Mouse (Mus musculus) brown adipose tissue, adult 24 weeks (tissue): Measurements from ENCODE around the gene Tmem54. TPM values are rescaled to one million over a fixed set of nuclear protein-coding genes. Genes with fewer than 3 reads are reported as not detected.

ENCODE experiments used
- H3K27ac ChIP-seq: fragments of 200-500 bp; replicated peaks from 2 replicates; pipeline ENCODE4 v1.5.1; 2012; ENCODE audit warnings: low read depth, mild to moderate bottlenecking, low read length
- H3K4me1 ChIP-seq: fragments of 200-500 bp; 2 replicates; pipeline ENCODE4 v1.6.1; 2012; ENCODE audit warnings: low read length, mixed read lengths; ENCODE audit not compliant: control insufficient read depth, insufficient read depth, insufficient read length
- H3K4me3 ChIP-seq: fragments of 200-500 bp; 2 replicates; pipeline ENCODE4 v1.5.1; 2012; ENCODE audit warnings: low read depth, mild to moderate bottlenecking, low read length, moderate library complexity; ENCODE audit not compliant: insufficient read depth
- polyA plus RNA-seq: library from polyadenylated mRNA; stranded (reverse); fragments of >200 nt; gene quantifications from 2 replicates; pipeline ENCODE4 v1.2.4, GENCODE M21; 2012; ENCODE audit not compliant: missing spikeins, insufficient read depth, insufficient read length

Tmem54 gene
- polyA plus RNA-seq, 1 experiment = not detected

DNA sequence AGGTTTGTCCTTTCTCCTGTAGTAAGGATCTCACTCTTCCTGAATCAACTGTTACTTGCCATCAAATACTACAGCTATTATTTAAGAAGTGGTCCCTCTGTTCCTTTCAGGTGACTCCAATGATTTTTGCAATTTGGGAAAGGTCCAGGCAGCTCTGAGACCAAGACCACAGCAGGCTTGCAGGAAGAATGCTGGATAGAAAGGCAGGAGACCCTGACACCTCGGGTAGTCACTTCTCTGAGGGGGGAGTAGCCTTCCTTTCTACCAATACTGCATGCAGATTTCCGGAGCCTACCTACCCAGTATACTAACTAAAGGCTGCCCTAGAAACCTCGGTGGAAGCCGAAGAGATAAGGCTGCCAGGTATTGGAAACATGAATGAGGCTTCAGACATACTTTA is 40.1 kb downstream of the Tmem54 start:
- H3K4me1 ChIP-seq = peaks cover 11% of the 10 kb centered on the region; the same call in 1 of the 2 replicates
- no peak overlapping the region for H3K27ac ChIP-seq
- no peak overlapping the region for H3K4me3 ChIP-seq

- Histone ChIP-seq H3K4me1 (peaks cover 10% of the 10 kb centered on the region; the same call in 1 of the 2 replicates), H3K4me3 (no peak overlapping the region)
Measured at GRCm38 (mm10) chr4:129145943-129146342, 40.6 kb downstream of the Tmem54 start.

DNA sequence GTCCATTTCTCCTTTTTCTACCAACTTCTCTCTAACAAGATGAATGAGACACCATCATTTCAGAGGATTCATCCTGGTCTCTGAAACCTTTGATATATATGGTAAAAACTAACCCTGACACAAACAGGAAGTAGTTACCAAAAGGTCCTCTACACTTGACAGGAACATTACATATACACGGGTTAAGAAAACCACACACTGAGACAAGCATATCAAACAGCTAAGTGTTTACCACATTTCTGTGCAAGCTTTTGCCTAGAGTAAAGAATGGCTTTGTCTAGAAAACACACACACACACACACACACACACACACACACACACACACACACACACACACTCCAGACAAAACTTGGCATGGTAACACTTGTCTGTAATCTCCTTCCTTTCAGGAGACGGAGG is 41.0 kb downstream of the Tmem54 start:
- no peak overlapping the region for H3K27ac ChIP-seq

More at GRCm38 (mm10) chr4:129145943-129146342, 40.6 kb downstream of the Tmem54 start:
- H3K27ac ChIP-seq = no peak overlapping the region

GRCm38 (mm10) chr4:129147552-129148103 is 42.3 kb downstream of the Tmem54 start:
- H3K27ac ChIP-seq = no peak overlapping the region
- H3K4me3 ChIP-seq = no peak overlapping the region
- H3K4me1 ChIP-seq = peaks cover 8% of the 10 kb centered on the region; the same call in 1 of the 2 replicates

More for the DNA sequence above, 41.0 kb downstream of the Tmem54 start:
- Histone ChIP-seq H3K4me3 (no peak overlapping the region), H3K4me1 (peaks cover 8% of the 10 kb centered on the region; the same call in 1 of the 2 replicates)

DNA sequence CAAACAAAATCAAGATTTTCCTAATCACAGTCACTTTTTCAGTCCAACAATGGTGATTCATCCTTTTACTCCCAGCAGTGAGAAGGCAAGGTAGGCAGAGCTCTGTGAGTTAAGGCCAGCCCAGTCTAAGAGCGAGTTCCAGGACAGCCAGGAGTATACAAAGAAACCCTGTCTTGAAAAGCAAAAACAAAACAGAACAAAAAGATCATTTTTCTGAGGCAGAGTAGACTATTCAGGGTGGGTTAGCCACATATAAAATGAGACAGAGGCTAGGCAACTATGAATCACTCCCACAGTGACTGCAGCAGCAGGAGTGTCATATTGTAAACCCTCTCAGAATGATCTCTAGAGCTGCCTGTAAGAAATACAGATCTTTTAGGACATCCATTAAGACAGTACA is 44.0 kb downstream of the Tmem54 start:
- Histone ChIP-seq H3K4me1 (peaks cover 4% of the 10 kb centered on the region; the same call in 1 of the 2 replicates), H3K4me3 (no peak overlapping the region)

GRCm38 (mm10) chr4:129151276-129151811 is 46.0 kb downstream of the Tmem54 start:
- Histone ChIP-seq H3K27ac (no peak overlapping the region), H3K4me3 (no peak overlapping the region), H3K4me1 (no peaks in the 10 kb centered on the region)

More for the DNA sequence above, 44.0 kb downstream of the Tmem54 start:
- no peak overlapping the region for H3K27ac ChIP-seq

DNA sequence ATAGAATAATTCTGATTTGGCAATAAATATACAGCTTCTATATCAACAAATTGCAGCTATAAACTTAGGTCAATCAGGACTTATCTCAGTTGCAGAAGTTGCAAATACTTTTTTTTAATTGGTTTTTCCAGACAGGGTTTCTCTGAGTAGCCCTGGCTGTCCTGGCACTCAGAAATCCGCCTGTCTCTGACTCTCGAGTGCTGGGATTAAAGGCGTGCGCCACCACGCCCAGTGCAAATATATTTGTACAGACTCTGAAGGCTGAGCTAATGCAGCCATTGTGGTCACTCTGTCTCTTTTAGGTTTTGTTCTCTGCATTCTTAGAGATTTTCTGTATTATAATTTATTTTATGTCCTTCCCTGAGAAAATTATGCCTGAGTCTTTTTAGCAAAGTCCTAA is 52.2 kb downstream of the Tmem54 start:
- H3K4me1 ChIP-seq = no peaks in the 10 kb centered on the region
- H3K4me3 ChIP-seq = no peak overlapping the region
- no peak overlapping the region for H3K27ac ChIP-seq

- Histone ChIP-seq H3K4me3 (no peak overlapping the region), H3K27ac (no peak overlapping the region), H3K4me1 (no peaks in the 10 kb centered on the region)
Measured at GRCm38 (mm10) chr4:129158549-129158948, 53.2 kb downstream of the Tmem54 start.

- Histone ChIP-seq H3K4me1 (no peaks in the 10 kb centered on the region), H3K4me3 (no peak overlapping the region), H3K27ac (no peak overlapping the region)
Measured at GRCm38 (mm10) chr4:129161076-129161475, 55.7 kb downstream of the Tmem54 start.

Other genes with a start within 250 kb of the Tmem54 start
- 0.40 and 0.50 TPM in 2 replicates for gene Trim62, start 222.0 kb upstream of the Tmem54 start, polyA plus RNA-seq
- gene Azin2, start 143.1 kb upstream of the Tmem54 start, polyA plus RNA-seq = 3.8 and 4.8 TPM in 2 replicates
- 311 and 382 TPM in 2 replicates for gene Ak2, start 113.6 kb upstream of the Tmem54 start, polyA plus RNA-seq
- 13.1 and 15.5 TPM in 2 replicates for gene Rnf19b, start 47.3 kb upstream of the Tmem54 start, polyA plus RNA-seq
- not detected in 2 replicates for gene Hpca, start 16.5 kb downstream of the Tmem54 start, polyA plus RNA-seq
- gene Fndc5, start 31.5 kb downstream of the Tmem54 start, polyA plus RNA-seq = 1.2 and 1.8 TPM in 2 replicates
- gene S100pbp, start 84.2 kb downstream of the Tmem54 start, polyA plus RNA-seq = 4.6 and 12.6 TPM in 2 replicates
- 18.8 and 19.3 TPM in 2 replicates for gene Yars, start 84.2 kb downstream of the Tmem54 start, polyA plus RNA-seq
- 1.9 and 2.6 TPM in 2 replicates for gene C77080, start 155.9 kb downstream of the Tmem54 start, polyA plus RNA-seq
- 0.75 and 1.3 TPM in 2 replicates for gene Sync, start 182.1 kb downstream of the Tmem54 start, polyA plus RNA-seq
- gene Rbbp4, start 229.8 kb downstream of the Tmem54 start, polyA plus RNA-seq = 77.7 and 87.6 TPM in 2 replicates
- gene Zbtb8os, start 230.1 kb downstream of the Tmem54 start, polyA plus RNA-seq = 92.1 and 127 TPM in 2 replicates